Mouse (Mus musculus): Measurements from ENCODE around the gene Prr7. TPM values are rescaled to one million over a fixed set of nuclear protein-coding genes. Genes with fewer than 3 reads are reported as not detected.

The Prr7 gene
- polyA plus RNA-seq, 1 experiment from 2014 or later = 0.70 TPM

- Histone ChIP-seq H3K27me3 (peaks cover 8% of the 10 kb centered on the region; the same call in 1 of the 2 replicates), H3K36me3 (no peaks in the 10 kb centered on the region), H3K9me3 (replicated peaks) (no peaks in the 10 kb centered on the region), H3K4me2 (no peak overlapping the region), H3K4me3 (replicated peaks) (no peak overlapping the region), H3K27ac (no peak overlapping the region), H3K9ac (no peak overlapping the region), H3K4me1 (peaks cover 13% of the 10 kb centered on the region)
- ATAC-seq (replicated peaks; ENCODE audit: low FRiP score) = no peak
- 2% methylated on average over 5 of the region's 5 CpGs for WGBS
These were observed 52.9 kb downstream of the Prr7 start for GRCm38 (mm10) chr13:55516955-55517354.

- Histone ChIP-seq H3K36me3 (no peaks in the 10 kb centered on the region), H3K27me3 (0 out of 2 replicates have a peak, but pooled peaks cover 8% of the 10 kb centered on the region), H3K4me3 (replicated peaks) (no peak overlapping the region), H3K27ac (no peak overlapping the region), H3K4me2 (no peak overlapping the region), H3K4me1 (peaks cover 16% of the 10 kb centered on the region), H3K9me3 (replicated peaks) (no peaks in the 10 kb centered on the region), H3K9ac (no peak overlapping the region)
- WGBS = 70% methylated on average over 4 of the region's 4 CpGs
- no peak for ATAC-seq (replicated peaks; ENCODE audit: low FRiP score)
These were observed 55.5 kb downstream of the Prr7 start for GRCm38 (mm10) chr13:55519606-55520005.

GRCm38 (mm10) chr13:55522730-55523129 lies 58.7 kb downstream of the Prr7 start:
- no peak overlapping the region for H3K9ac ChIP-seq
- H3K4me1 ChIP-seq = peaks cover 16% of the 10 kb centered on the region
- no peak overlapping the region for H3K4me3 ChIP-seq (replicated peaks)
- H3K9me3 ChIP-seq (replicated peaks) = no peaks in the 10 kb centered on the region
- no peaks in the 10 kb centered on the region for H3K36me3 ChIP-seq
- 47% methylated on average over 8 of the region's 8 CpGs for WGBS
- H3K4me2 ChIP-seq = no peak overlapping the region
- H3K27me3 ChIP-seq = no peaks in the 10 kb centered on the region
- no peak overlapping the region for H3K27ac ChIP-seq
- 0 out of 2 replicates have a peak, but pooled peaks have one; percentile 7 for ATAC-seq (replicated peaks; ENCODE audit: low FRiP score)

Small RNA genes within 50 kb of the gene (microRNA-seq; reads per million reads assigned to microRNA genes)
- gene Mir6943 = not detected
- gene Mir6944 = 15.1 reads per million, percentile 35 among the genes with 10 or more reads in this experiment
- not detected for gene Mir6945

Other genes with a start within 250 kb of the Prr7 start
- gene Prelid1, start 143.8 kb upstream of the Prr7 start, polyA plus RNA-seq (2015; fragmentation: Nextera tagmentation; extraction: Ambion mirVana) = 439 and 464 TPM in 2 replicates
- gene Rab24, start 142.3 kb upstream of the Prr7 start, polyA plus RNA-seq (2015; fragmentation: Nextera tagmentation; extraction: Ambion mirVana) = 81.9 and 87.7 TPM in 2 replicates
- 26.8 and 31.0 TPM in 2 replicates for gene Mxd3, start 134.4 kb upstream of the Prr7 start, polyA plus RNA-seq (2015; fragmentation: Nextera tagmentation; extraction: Ambion mirVana)
- gene Lman2, start 101.5 kb upstream of the Prr7 start, polyA plus RNA-seq (2015; fragmentation: Nextera tagmentation; extraction: Ambion mirVana) = 115 and 118 TPM in 2 replicates
- 1.1 and 1.3 TPM in 2 replicates for gene Rgs14, start 94.5 kb upstream of the Prr7 start, polyA plus RNA-seq (2015; fragmentation: Nextera tagmentation; extraction: Ambion mirVana)
- gene Slc34a1, start 66.1 kb upstream of the Prr7 start, polyA plus RNA-seq (2015; fragmentation: Nextera tagmentation; extraction: Ambion mirVana) = 163 and 180 TPM in 2 replicates
- not detected in 2 replicates for gene Pfn3, start 49.0 kb upstream of the Prr7 start, polyA plus RNA-seq (2015; fragmentation: Nextera tagmentation; extraction: Ambion mirVana)
- 0.59 and 2.1 TPM in 2 replicates for gene F12, start 37.5 kb upstream of the Prr7 start, polyA plus RNA-seq (2015; fragmentation: Nextera tagmentation; extraction: Ambion mirVana)
- 41.6 and 45.9 TPM in 2 replicates for gene Grk6, start 19.2 kb upstream of the Prr7 start, polyA plus RNA-seq (2015; fragmentation: Nextera tagmentation; extraction: Ambion mirVana)
- gene Dbn1, start 23.8 kb downstream of the Prr7 start, polyA plus RNA-seq (2015; fragmentation: Nextera tagmentation; extraction: Ambion mirVana) = 168 and 193 TPM in 2 replicates
- gene Pdlim7, start 49.4 kb downstream of the Prr7 start, polyA plus RNA-seq (2015; fragmentation: Nextera tagmentation; extraction: Ambion mirVana) = 141 and 169 TPM in 2 replicates
- 2.9 and 3.0 TPM in 2 replicates for gene Dok3, start 65.0 kb downstream of the Prr7 start, polyA plus RNA-seq (2015; fragmentation: Nextera tagmentation; extraction: Ambion mirVana)
- 80.4 and 87.4 TPM in 2 replicates for gene Ddx41, start 72.4 kb downstream of the Prr7 start, polyA plus RNA-seq (2015; fragmentation: Nextera tagmentation; extraction: Ambion mirVana)
- 35.1 and 43.2 TPM in 2 replicates for gene Fam193b, start 106.9 kb downstream of the Prr7 start, polyA plus RNA-seq (2015; fragmentation: Nextera tagmentation; extraction: Ambion mirVana)
- gene Tmed9, start 109.5 kb downstream of the Prr7 start, polyA plus RNA-seq (2015; fragmentation: Nextera tagmentation; extraction: Ambion mirVana) = 160 and 246 TPM in 2 replicates
- 25.9 and 28.9 TPM in 2 replicates for gene B4galt7, start 135.6 kb downstream of the Prr7 start, polyA plus RNA-seq (2015; fragmentation: Nextera tagmentation; extraction: Ambion mirVana)
- gene Caml, start 158.7 kb downstream of the Prr7 start, polyA plus RNA-seq (2015; fragmentation: Nextera tagmentation; extraction: Ambion mirVana) = 55.2 and 60.7 TPM in 2 replicates
- 38.0 and 38.7 TPM in 2 replicates for gene Ddx46, start 170.8 kb downstream of the Prr7 start, polyA plus RNA-seq (2015; fragmentation: Nextera tagmentation; extraction: Ambion mirVana)
- 63.0 and 64.1 TPM in 2 replicates for gene B230219D22Rik, start 228.9 kb downstream of the Prr7 start, polyA plus RNA-seq (2015; fragmentation: Nextera tagmentation; extraction: Ambion mirVana)

Data from kidney, embryonic 15.5 days (tissue).